Mouse (Mus musculus): ENCODE data around the gene Cdkn2aipnl.

The Cdkn2aipnl gene

GRCm38 (mm10) chr11:52002842-52003504 lies 35.5 kb downstream of the Cdkn2aipnl start:
- in situ Hi-C loops (cut with MboI, MseI), result loop anchor here in 1 of 2 experiments (10.0 kb wide), 1 partner anchor 1568 kb away; the partner anchor contains the start of gene Rufy1

- in situ Hi-C loops (cut with MboI, MseI), result loop anchor here in 1 of 2 experiments (10.0 kb wide), 1 partner anchor 1569 kb away; the partner anchor contains the start of gene Rufy1
These were observed 36.0 kb downstream of the Cdkn2aipnl start for GRCm38 (mm10) chr11:52003505-52003771.

GRCm38 (mm10) chr11:52003772-52004528 lies 36.5 kb downstream of the Cdkn2aipnl start, which contains the start of gene Cdkl3:
Gene Cdkl3, plus strand, starts transcription at chr11:52004221.
- in situ Hi-C loops (cut with MboI, MseI), result loop anchor here in 1 of 2 experiments (10.0 kb wide), 1 partner anchor 1569 kb away; the partner anchor contains the start of gene Rufy1

GRCm38 (mm10) chr11:52005586-52005985 lies 38.1 kb downstream of the Cdkn2aipnl start:
- in situ Hi-C loops (cut with MboI, MseI), result loop anchor here in 1 of 2 experiments (10.0 kb wide), 1 partner anchor 1571 kb away; the partner anchor contains the start of gene Rufy1

- in situ Hi-C loops (cut with MboI, MseI), result no loop called here
These were observed 43.5 kb downstream of the Cdkn2aipnl start for GRCm38 (mm10) chr11:52011011-52011410.

- in situ Hi-C loops (cut with MboI, MseI), result no loop called here
These were observed 44.1 kb downstream of the Cdkn2aipnl start for GRCm38 (mm10) chr11:52011541-52011940.

- in situ Hi-C loops (cut with MboI, MseI), result no loop called here
These were observed 50.8 kb downstream of the Cdkn2aipnl start for GRCm38 (mm10) chr11:52018217-52018616.
